Mouse (Mus musculus) small intestine, adult 2 months (tissue): ENCODE data around the gene Mcf2l. TPM values are rescaled to one million over a fixed set of nuclear protein-coding genes. Genes with fewer than 3 reads are reported as not detected.

Source experiments
- H3K27ac ChIP-seq: fragments of 200-500 bp; 2 replicates; pipeline ENCODE4 v1.5.1; 2012; ENCODE audit warnings: low read depth, low read length, control low read depth, inconsistent platforms; ENCODE audit not compliant: insufficient read depth
- H3K27me3 ChIP-seq: fragments of 200-500 bp; 2 replicates; pipeline ENCODE4 v1.6.1; 2012; ENCODE audit warnings: mild to moderate bottlenecking, moderate library complexity, low read length, inconsistent platforms; ENCODE audit not compliant: control insufficient read depth, insufficient read depth
- H3K36me3 ChIP-seq: fragments of 200-500 bp; 2 replicates; pipeline ENCODE4 v1.6.1; 2012; ENCODE audit warnings: mild to moderate bottlenecking, low read length, control low read depth, inconsistent platforms; ENCODE audit not compliant: control insufficient read depth, insufficient read depth
- H3K4me1 ChIP-seq: fragments of 200-500 bp; 2 replicates; pipeline ENCODE4 v1.6.1; 2012; ENCODE audit warnings: low read length, inconsistent platforms, mixed read lengths; ENCODE audit not compliant: control insufficient read depth, insufficient read depth, insufficient read length
- H3K4me3 ChIP-seq: fragments of 200-500 bp; 2 replicates; pipeline ENCODE4 v1.5.1; 2012; ENCODE audit warnings: low read depth, mild to moderate bottlenecking, control low read depth, inconsistent platforms, low read length, moderate library complexity
- CTCF ChIP-seq: fragments of 200-500 bp; IDR thresholded peaks from 2 replicates; pipeline ENCODE4 v1.5.1; 2012; ENCODE audit warnings: low read depth, mild to moderate bottlenecking, control low read depth, inconsistent platforms, low read length, moderate library complexity, mixed read lengths; ENCODE audit not compliant: insufficient replicate concordance, insufficient read length; ENCODE audit errors: extremely low read depth
- POLR2A ChIP-seq: fragments of 200-500 bp; IDR thresholded peaks from 2 replicates; pipeline ENCODE4 v1.6.1; 2012; ENCODE audit warnings: low read depth, mild to moderate bottlenecking, control low read depth, inconsistent platforms, low read length, moderate library complexity
- WGBS: fragments of 180-500 bp; shearing (Covaris S2); methylation state at CpG from one replicate; pipeline ENCODE4 v1.1.7; 2018; 5-methylcytosine and 5-hydroxymethylcytosine counted together
- polyA plus RNA-seq: library from polyadenylated mRNA; depleted of rRNA; stranded (reverse); fragments of >200 nt; gene quantifications from 2 replicates; pipeline ENCODE4 v1.2.3, GENCODE M21; 2012

Mcf2l gene
- polyA plus RNA-seq, 1 experiment, result 11.2 TPM

DNA sequence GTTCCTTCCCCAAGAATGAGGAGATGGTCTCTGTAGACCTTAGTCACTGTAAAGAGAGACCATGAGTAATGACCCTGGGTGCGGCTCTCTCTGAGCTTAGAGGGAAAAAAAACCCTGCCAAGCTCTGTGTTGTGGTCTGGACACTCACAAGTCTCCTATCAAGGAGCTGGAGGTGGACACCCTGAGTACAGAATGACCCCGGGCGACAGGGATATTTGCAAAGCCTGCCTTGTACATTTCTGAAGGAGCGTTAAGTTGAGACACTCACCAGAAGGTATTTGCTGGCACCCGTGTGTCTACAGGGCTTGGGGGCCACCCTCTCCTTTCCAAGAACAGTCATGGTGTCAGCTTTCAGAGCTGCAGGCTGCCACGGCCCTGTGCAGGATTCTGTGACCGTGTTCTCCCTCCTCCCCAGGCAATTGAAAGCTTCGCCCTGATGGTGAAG, 123.2 kb downstream of the Mcf2l start:
- no peak for TF ChIP-seq POLR2A
- TF ChIP-seq CTCF, result no peak
- Histone ChIP-seq H3K36me3 (no peaks in the 10 kb centered on the region), H3K4me1 (no peaks in the 10 kb centered on the region), H3K4me3 (no peak overlapping the region), H3K27ac (no peak overlapping the region), H3K27me3 (no peaks in the 10 kb centered on the region)
- WGBS, result 68% methylated on average over 8 of the region's 8 CpGs

DNA sequence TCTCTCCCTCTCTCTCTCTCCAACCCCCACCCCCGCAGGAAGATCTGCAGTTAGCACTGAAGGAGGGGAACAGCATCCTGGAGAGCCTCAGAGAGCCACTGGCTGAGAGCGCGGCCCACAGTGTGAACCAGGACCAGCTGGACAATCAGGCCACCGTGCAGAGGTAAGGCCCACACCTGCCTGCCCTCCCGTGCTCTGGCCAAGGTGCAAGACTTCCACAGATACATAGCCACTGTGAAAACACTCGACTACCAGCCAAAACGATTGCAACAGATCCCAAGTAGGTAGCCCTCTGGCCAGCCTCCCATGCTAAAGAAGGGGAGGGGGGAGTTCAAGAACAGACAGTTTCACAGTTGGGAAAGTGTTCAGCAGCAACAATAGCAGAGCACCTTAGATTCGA, 124.7 kb downstream of the Mcf2l start:
- Histone ChIP-seq H3K4me1 (no peaks in the 10 kb centered on the region), H3K4me3 (no peak overlapping the region), H3K36me3 (no peaks in the 10 kb centered on the region), H3K27me3 (no peaks in the 10 kb centered on the region), H3K27ac (no peak overlapping the region)
- no peak for TF ChIP-seq POLR2A
- no peak for TF ChIP-seq CTCF
- 76% methylated on average over 8 of the region's 8 CpGs for WGBS

DNA sequence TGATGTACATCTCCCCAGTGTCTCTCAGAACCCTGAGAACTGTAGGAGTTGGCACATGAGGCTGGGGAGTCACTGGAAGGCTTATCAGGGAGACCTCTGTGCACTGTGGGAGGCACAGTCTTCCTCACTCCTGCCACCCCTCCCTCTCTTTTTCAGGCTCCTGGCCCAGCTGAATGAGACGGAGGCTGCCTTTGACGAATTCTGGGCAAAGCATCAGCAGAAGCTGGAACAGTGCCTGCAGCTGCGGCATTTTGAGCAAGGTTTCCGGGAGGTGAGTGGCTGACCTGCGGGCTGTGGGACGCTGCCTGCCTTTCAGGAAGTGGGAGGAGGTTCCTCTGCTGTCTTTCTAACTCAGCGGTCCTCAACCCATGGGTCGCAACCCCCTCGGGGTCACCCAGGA, 126.2 kb downstream of the Mcf2l start:
- no peaks in the 10 kb centered on the region for H3K36me3 ChIP-seq
- no peak overlapping the region for H3K27ac ChIP-seq
- WGBS, result 80% methylated on average over 9 of the region's 9 CpGs
- H3K4me1 ChIP-seq, result no peaks in the 10 kb centered on the region
- H3K27me3 ChIP-seq, result no peaks in the 10 kb centered on the region
- no peak overlapping the region for H3K4me3 ChIP-seq
- no peak for TF ChIP-seq CTCF
- no peak for TF ChIP-seq POLR2A

DNA sequence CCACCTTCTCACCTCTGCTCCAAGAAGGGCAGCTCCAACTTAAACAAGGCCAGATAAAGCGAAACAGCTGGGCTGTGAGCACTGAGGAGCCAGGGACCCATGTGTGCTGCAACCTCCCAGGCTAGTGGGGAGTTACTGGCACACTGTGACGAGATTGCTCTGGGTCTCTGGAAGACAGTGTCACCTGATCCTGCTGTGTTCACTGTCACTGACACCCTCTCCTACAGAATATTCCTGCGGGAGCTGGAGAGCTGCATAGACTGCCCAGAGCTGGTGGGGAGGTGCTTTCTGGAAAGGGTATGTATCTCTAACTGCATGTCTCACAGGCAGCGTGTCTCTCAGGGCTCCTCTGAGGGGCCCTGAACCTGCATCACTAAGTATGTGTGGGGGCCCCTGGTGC, 133.9 kb downstream of the Mcf2l start:
- 72% methylated on average over 4 of the region's 4 CpGs for WGBS
- Histone ChIP-seq H3K27ac (no peak overlapping the region), H3K4me3 (no peak overlapping the region), H3K27me3 (no peaks in the 10 kb centered on the region), H3K36me3 (no peaks in the 10 kb centered on the region), H3K4me1 (no peaks in the 10 kb centered on the region)
- TF ChIP-seq POLR2A, result no peak
- no peak for TF ChIP-seq CTCF

- Histone ChIP-seq H3K27me3 (no peaks in the 10 kb centered on the region), H3K27ac (no peak overlapping the region), H3K4me3 (no peak overlapping the region), H3K36me3 (no peaks in the 10 kb centered on the region), H3K4me1 (no peaks in the 10 kb centered on the region)
- no peak for TF ChIP-seq POLR2A
- no peak for TF ChIP-seq CTCF
- WGBS, result 62% methylated on average over 4 of the region's 4 CpGs
These were observed 136.7 kb downstream of the Mcf2l start for GRCm38 (mm10) chr8:13010313-13010712.

- Histone ChIP-seq H3K36me3 (no peaks in the 10 kb centered on the region), H3K4me1 (no peaks in the 10 kb centered on the region), H3K4me3 (no peak overlapping the region), H3K27me3 (no peaks in the 10 kb centered on the region), H3K27ac (no peak overlapping the region)
- TF ChIP-seq CTCF (no peak), POLR2A (no peak)
- WGBS, result 31% methylated on average over 4 of the region's 4 CpGs
These were observed 146.0 kb downstream of the Mcf2l start for GRCm38 (mm10) chr8:13019560-13019959.

DNA sequence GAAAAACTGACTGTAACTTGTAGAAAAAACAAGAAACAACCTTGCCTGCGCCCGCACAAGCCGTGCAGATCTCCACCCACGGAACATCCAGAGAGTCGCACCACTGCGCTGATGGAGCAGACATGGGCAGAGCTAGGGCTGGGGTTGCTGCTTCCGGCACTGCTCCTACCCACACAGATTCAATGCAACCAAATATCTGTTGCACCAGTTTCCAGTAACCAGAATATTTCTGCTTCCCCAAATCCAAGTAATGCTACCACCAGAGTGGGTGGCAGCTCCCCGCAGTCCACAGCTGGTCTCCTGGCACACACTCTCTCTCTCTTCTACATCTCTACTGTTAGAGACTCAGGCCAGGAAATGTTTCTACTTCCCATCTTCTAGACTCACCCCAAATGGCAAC, 148.2 kb downstream of the Mcf2l start:
- H3K27ac ChIP-seq, result no peak overlapping the region
- no peaks in the 10 kb centered on the region for H3K36me3 ChIP-seq
- no peaks in the 10 kb centered on the region for H3K27me3 ChIP-seq
- H3K4me3 ChIP-seq, result no peak overlapping the region
- no peaks in the 10 kb centered on the region for H3K4me1 ChIP-seq
- TF ChIP-seq POLR2A, result no peak
- no peak for TF ChIP-seq CTCF
- 93% methylated on average over 8 of the region's 8 CpGs for whole genome bisulfite sequencing
